In genomic region chr1:132570068-132570780, GRCm38 (mm10) we compare ENCODE assay signal across 15 mouse cellular contexts. TPM values are rescaled to one million over a fixed set of nuclear protein-coding genes. Genes with fewer than 3 reads are reported as not detected.
DNase-seq lines count a peak whose midpoint lies in the region; ATAC-seq and TF ChIP-seq lines count a peak whose summit lies in the region.
"Had no signal": no experiment of that assay in that cellular context is flagged by ENCODE, and none has a peak within 500 bp of the region (broad histone marks: within the 10 kb centered on the region; RNA-seq: fewer than 3 reads in every experiment).

No protein-coding gene starts in this region.

- no peak overlapping the region for H3K4me2 ChIP-seq in liver, embryonic 14.5 days (ENCODE audit: low read depth)
- no peak overlapping the region for H3K4me2 ChIP-seq in liver, embryonic 12.5 days
- no peak overlapping the region for H3K4me2 ChIP-seq in forebrain, postnatal 0 days (ENCODE audit: low read depth)
- no peak overlapping the region for H3K4me2 ChIP-seq in midbrain, embryonic 16.5 days (ENCODE audit: low read length)
- H3K4me2 ChIP-seq in stomach, postnatal 0 days (replicated peaks; ENCODE audit: low read depth), result no peak overlapping the region
- H3K4me2 ChIP-seq: embryonic facial prominence, embryonic 12.5 days; liver, embryonic 13.5 days had no signal

- no peak overlapping the region for H3K9ac ChIP-seq in liver, embryonic 14.5 days (replicated peaks)
- H3K9ac ChIP-seq in liver, embryonic 12.5 days, result no peak overlapping the region
- H3K9ac ChIP-seq in forebrain, postnatal 0 days, result no peak overlapping the region
- H3K9ac ChIP-seq in midbrain, embryonic 16.5 days (ENCODE audit: low read depth, low read length), result no peak overlapping the region
- H3K9ac ChIP-seq in stomach, postnatal 0 days (ENCODE audit: low read length), result no peak overlapping the region
- H3K9ac ChIP-seq: embryonic facial prominence, embryonic 12.5 days; liver, embryonic 13.5 days had no signal

- no peaks in the 10 kb centered on the region for H3K9me3 ChIP-seq in liver, embryonic 14.5 days (ENCODE audit: control insufficient read depth, low read length)
- no peaks in the 10 kb centered on the region for H3K9me3 ChIP-seq in liver, embryonic 12.5 days (replicated peaks)
- no peaks in the 10 kb centered on the region for H3K9me3 ChIP-seq in forebrain, postnatal 0 days (ENCODE audit: low read length)
- no peaks in the 10 kb centered on the region for H3K9me3 ChIP-seq in midbrain, embryonic 16.5 days (replicated peaks; ENCODE audit: control insufficient read depth, low read length, poor library complexity, severe bottlenecking)
- no peaks in the 10 kb centered on the region for H3K9me3 ChIP-seq in stomach, postnatal 0 days (ENCODE audit: control insufficient read depth, low read length)
- H3K9me3 ChIP-seq: embryonic facial prominence, embryonic 12.5 days; liver, embryonic 13.5 days had no signal

- no peaks in the 10 kb centered on the region for H3K36me3 ChIP-seq in liver, embryonic 14.5 days (replicated peaks; ENCODE audit: control insufficient read depth, insufficient read depth, low read depth)
- H3K36me3 ChIP-seq in liver, embryonic 12.5 days, result no peaks in the 10 kb centered on the region
- H3K36me3 ChIP-seq in forebrain, postnatal 0 days (ENCODE audit: insufficient read depth), result peaks cover 14% of the 10 kb centered on the region; the same call in 1 of the 2 replicates
- 0 out of 2 replicates have a peak, but pooled peaks cover 6% of the 10 kb centered on the region for H3K36me3 ChIP-seq in midbrain, embryonic 16.5 days (ENCODE audit: control insufficient read depth, insufficient read depth, low read length)
- H3K36me3 ChIP-seq in stomach, postnatal 0 days (ENCODE audit: control insufficient read depth, insufficient read depth, low read length), result no peaks in the 10 kb centered on the region
- H3K36me3 ChIP-seq: embryonic facial prominence, embryonic 12.5 days; liver, embryonic 13.5 days had no signal

- TF ChIP-seq CTCF in liver, embryonic 14.5 days (IDR thresholded peaks at IDR 0.05; ENCODE audit: low read depth), result no peak
- TF ChIP-seq CTCF in forebrain, postnatal 0 days (IDR thresholded peaks at IDR 0.05; ENCODE audit: low read depth), result no peak
- no peak for TF ChIP-seq CTCF in stomach, postnatal 0 days (IDR thresholded peaks at IDR 0.05; ENCODE audit: low read depth)

- no peak for DNase-seq in liver, embryonic 14.5 days (ENCODE audit: low read depth in 3 of 3, low spot score in 3 of 3)
- peak; percentile 80 for DNase-seq in cerebellum, adult 9-11 months
- DNase-seq in forebrain, postnatal 0 days, result no peak
- DNase-seq in stomach, postnatal 0 days (ENCODE audit: low spot score), result no peak
- no peak for DNase-seq in adrenal gland, postnatal 4 days (ENCODE audit: low spot score in 2 of 2)
- DNase-seq in gastrocnemius, adult 8-10 months (ENCODE audit: low spot score in 2 of 2), result no peak
- DNase-seq: adrenal gland, adult 8-10 months; gastrocnemius, postnatal 14 days; liver, embryonic 13.5 days; lung, postnatal 10 days had no signal

- H3K4me3 ChIP-seq in liver, embryonic 14.5 days (ENCODE audit: insufficient read depth in 1 of 2, low read depth in 2 of 2, low read length in 2 of 2), result no peak overlapping the region
- no peak overlapping the region for H3K4me3 ChIP-seq in liver, embryonic 12.5 days
- no peak overlapping the region for H3K4me3 ChIP-seq in forebrain, postnatal 0 days (ENCODE audit: low read depth, low read length)
- no peak overlapping the region for H3K4me3 ChIP-seq in midbrain, embryonic 16.5 days (ENCODE audit: low read depth, low read length)
- H3K4me3 ChIP-seq in stomach, postnatal 0 days (ENCODE audit: low read depth, low read length), result no peak overlapping the region
- H3K4me3 ChIP-seq: embryonic facial prominence, embryonic 12.5 days; liver, embryonic 13.5 days had no signal

- no peak overlapping the region for H3K27ac ChIP-seq in liver, embryonic 14.5 days
- no peak overlapping the region for H3K27ac ChIP-seq in liver, embryonic 12.5 days
- H3K27ac ChIP-seq in forebrain, postnatal 0 days (ENCODE audit: low read depth, low read length), result peak overlapping the region; percentile 75
- peak overlapping the region; percentile 23; the same call in 1 of the 2 replicates for H3K27ac ChIP-seq in midbrain, embryonic 16.5 days (ENCODE audit: low read length)
- no peak overlapping the region for H3K27ac ChIP-seq in stomach, postnatal 0 days (replicated peaks)
- H3K27ac ChIP-seq: embryonic facial prominence, embryonic 12.5 days; kidney, postnatal 0 days; liver, embryonic 13.5 days had no signal

- H3K4me1 ChIP-seq in liver, embryonic 14.5 days (replicated peaks; ENCODE audit: control insufficient read depth in 2 of 2, insufficient read depth in 2 of 2, low read length in 1 of 2), result no peaks in the 10 kb centered on the region
- H3K4me1 ChIP-seq in liver, embryonic 12.5 days, result no peaks in the 10 kb centered on the region
- no peaks in the 10 kb centered on the region for H3K4me1 ChIP-seq in forebrain, postnatal 0 days (ENCODE audit: insufficient read depth)
- H3K4me1 ChIP-seq in midbrain, embryonic 16.5 days (ENCODE audit: control insufficient read depth, insufficient read depth, low read length), result no peaks in the 10 kb centered on the region
- H3K4me1 ChIP-seq in stomach, postnatal 0 days (replicated peaks; ENCODE audit: control insufficient read depth, insufficient read depth), result no peaks in the 10 kb centered on the region
- H3K4me1 ChIP-seq: embryonic facial prominence, embryonic 12.5 days; liver, embryonic 13.5 days had no signal

- ATAC-seq in liver, embryonic 14.5 days (ENCODE audit: insufficient read depth), result 0 out of 2 replicates have a peak, but pooled peaks have one; percentile 13
- no peak for ATAC-seq in liver, embryonic 12.5 days
- no peak for ATAC-seq in forebrain, postnatal 0 days
- no peak for ATAC-seq in midbrain, embryonic 16.5 days
- no peak for ATAC-seq in stomach, postnatal 0 days (ENCODE audit: low FRiP score, low TSS enrichment)

- no peak for TF ChIP-seq EP300 in liver, embryonic 14.5 days (IDR thresholded peaks at IDR 0.05; ENCODE audit: low read depth)
- no peak for TF ChIP-seq EP300 in stomach, postnatal 0 days (optimal IDR thresholded peaks at IDR 0.05)

- H3K27me3 ChIP-seq in liver, embryonic 14.5 days (ENCODE audit: control insufficient read depth, insufficient read depth, low read length), result no peaks in the 10 kb centered on the region
- peaks cover 3% of the 10 kb centered on the region; the same call in 1 of the 2 replicates for H3K27me3 ChIP-seq in liver, embryonic 12.5 days (replicated peaks)
- H3K27me3 ChIP-seq in forebrain, postnatal 0 days (ENCODE audit: insufficient read depth, low read length), result no peaks in the 10 kb centered on the region
- no peaks in the 10 kb centered on the region for H3K27me3 ChIP-seq in midbrain, embryonic 16.5 days (ENCODE audit: control insufficient read depth, insufficient read depth, low read depth, low read length)
- H3K27me3 ChIP-seq in stomach, postnatal 0 days (ENCODE audit: control insufficient read depth, insufficient read depth, low read length), result no peaks in the 10 kb centered on the region
- H3K27me3 ChIP-seq: embryonic facial prominence, embryonic 12.5 days; liver, embryonic 13.5 days had no signal

- WGBS in liver, embryonic 14.5 days (ENCODE audit: insufficient replicate concordance), result 79% methylated on average over 15 of the region's 15 CpGs
- 79% methylated on average over 15 of the region's 15 CpGs for WGBS in liver, embryonic 12.5 days (ENCODE audit: insufficient replicate concordance)
- 86% methylated on average over 15 of the region's 15 CpGs for WGBS in forebrain, postnatal 0 days
- WGBS in midbrain, embryonic 16.5 days, result 88% methylated on average over 15 of the region's 15 CpGs
- WGBS in stomach, postnatal 0 days, result 93% methylated on average over 15 of the region's 15 CpGs

RNA-seq across cellular contexts. Expression of gene Cntn2, which starts 27.2 kb away (rescaled TPM):
- polyA plus RNA-seq in liver, embryonic 14.5 days (2012; rRNA removed), result 0.02 and 0.17 TPM in 2 replicates
- polyA plus RNA-seq in liver, embryonic 14.5 days (2014; fragmentation: Nextera tagmentation; extraction: Ambion mirVana), result 0.05 TPM in 1 of 2 replicates, not detected in the other
- polyA plus RNA-seq in liver, embryonic 12.5 days (2016; fragmentation: Nextera tagmentation; extraction: Ambion mirVana), result 0.02 and 0.19 TPM in 2 replicates
- 101 and 104 TPM in 2 replicates for total RNA-seq in forebrain, postnatal 0 days (2014; rRNA removed)
- polyA plus RNA-seq in forebrain, postnatal 0 days (2015; fragmentation: Nextera tagmentation; extraction: Ambion mirVana), result 41.0 and 43.9 TPM in 2 replicates
- polyA plus RNA-seq in midbrain, embryonic 16.5 days (2015; fragmentation: Nextera tagmentation; extraction: Ambion mirVana), result 28.2 and 34.6 TPM in 2 replicates
- polyA plus RNA-seq in stomach, postnatal 0 days (2015; fragmentation: Nextera tagmentation; extraction: Ambion mirVana), result 0.04 and 0.13 TPM in 2 replicates
- total RNA-seq in adrenal gland, postnatal 4 days (2021), result 1 to 10 TPM; 1.2 to 2.0 TPM
- total RNA-seq in gastrocnemius, adult 8-10 months (2022), result not detected
- polyA plus RNA-seq: C2C12 had no signal

Comparison
In these comparisons a context has a peak if more than half of its experiments do, and no peak if none do; other contexts are left out.
1. H3K27ac ChIP-seq: peak in forebrain, postnatal 0 days (single experiment) and midbrain, embryonic 16.5 days (single experiment); none in liver, embryonic 14.5 days (single experiment), liver, embryonic 12.5 days (single experiment) and stomach, postnatal 0 days (single experiment).
2. RNA of gene Cntn2, which starts 27.2 kb away (polyA plus RNA-seq): 41.0 to 43.9 TPM in forebrain, postnatal 0 days and 28.2 to 34.6 TPM in midbrain, embryonic 16.5 days; 0.04 to 0.13 TPM in stomach, postnatal 0 days, 0.02 to 0.17 TPM in liver, embryonic 14.5 days and 0.02 to 0.19 TPM in liver, embryonic 12.5 days; every median in the first group is over 10 times any median in the second.